Mouse (Mus musculus) gastrocnemius, adult 8-10 months (tissue): Measurements from ENCODE around the gene Krtap11-1. TPM values are rescaled to one million over a fixed set of nuclear protein-coding genes. Genes with fewer than 3 reads are reported as not detected.

Source experiments
- DNase-seq, 2 experiments: peaks; one replicate each; pipeline ENCODE4 v3.0.0; 2022; ENCODE audit warnings: low spot score in 2 of 2
- total RNA-seq, 4 experiments: library from RNA; stranded (reverse); gene quantifications; 2 replicates each; pipeline ENCODE4 v1.2.4; 2022

The Krtap11-1 gene
- not detected for total RNA-seq

DNA sequence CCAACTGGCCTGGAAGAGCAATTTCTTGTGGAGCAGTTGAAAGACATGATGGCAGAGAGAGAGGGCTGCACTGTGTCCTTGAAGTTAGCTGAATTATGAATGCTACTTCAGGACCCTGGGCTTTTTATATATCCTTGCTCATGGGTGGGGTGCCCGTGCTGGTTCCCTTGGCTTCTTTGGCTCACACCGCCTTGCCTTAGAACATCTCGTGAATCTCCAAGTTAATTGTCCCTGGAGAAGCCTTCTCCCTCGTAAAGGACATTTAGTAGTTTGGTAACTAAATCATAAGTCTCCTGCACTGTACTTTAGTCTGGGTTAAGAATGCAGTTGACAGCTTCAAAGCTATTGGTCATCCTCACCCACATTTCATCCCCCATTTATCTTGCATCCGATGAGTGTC lies at the start of gene Krtap11-1:
Gene Krtap11-1, minus strand, starts transcription at position 101 of the 400 bp plus-strand sequence.
- DNase-seq: no peak

DNA sequence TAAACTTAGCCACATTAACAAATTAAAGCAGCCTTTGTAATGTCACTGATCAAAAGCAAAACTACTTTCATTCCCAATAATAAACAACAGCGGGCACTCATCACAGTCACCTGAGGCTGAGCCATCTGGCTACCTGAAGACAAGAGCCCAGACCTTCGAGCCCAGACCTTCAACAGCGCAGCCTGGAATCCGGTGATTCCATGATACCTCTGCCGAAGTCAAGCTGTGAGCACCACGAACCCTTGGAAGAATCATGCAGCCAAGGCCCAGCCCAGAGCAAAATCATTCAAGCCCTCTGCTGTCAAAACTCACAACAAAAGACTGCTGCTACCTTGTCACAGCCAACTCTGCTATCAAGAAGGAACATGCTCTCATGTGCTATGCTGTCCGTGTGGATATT lies 47.2 kb upstream of the Krtap11-1 start:
- DNase-seq: no peak

DNA sequence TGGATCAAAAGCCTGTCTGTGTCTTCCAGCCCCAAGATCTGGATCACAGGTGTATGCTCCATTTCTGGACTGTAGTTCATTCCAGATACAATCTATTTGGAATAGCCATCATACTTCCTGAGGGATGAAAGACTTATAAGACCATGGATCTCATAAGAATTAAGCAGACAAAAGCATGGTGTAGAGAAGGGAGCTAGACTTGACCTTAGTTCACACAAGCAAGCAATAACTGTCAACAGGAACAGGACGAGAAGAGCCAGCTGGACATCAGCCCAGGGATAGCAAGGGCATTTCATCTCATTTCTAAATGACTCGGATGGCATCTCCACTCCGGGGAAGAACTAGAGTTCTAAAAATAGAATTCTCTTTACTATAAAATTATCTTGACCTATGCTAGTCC lies 46.3 kb upstream of the Krtap11-1 start:
- DNase-seq: peak; percentile 41 to 70

DNA sequence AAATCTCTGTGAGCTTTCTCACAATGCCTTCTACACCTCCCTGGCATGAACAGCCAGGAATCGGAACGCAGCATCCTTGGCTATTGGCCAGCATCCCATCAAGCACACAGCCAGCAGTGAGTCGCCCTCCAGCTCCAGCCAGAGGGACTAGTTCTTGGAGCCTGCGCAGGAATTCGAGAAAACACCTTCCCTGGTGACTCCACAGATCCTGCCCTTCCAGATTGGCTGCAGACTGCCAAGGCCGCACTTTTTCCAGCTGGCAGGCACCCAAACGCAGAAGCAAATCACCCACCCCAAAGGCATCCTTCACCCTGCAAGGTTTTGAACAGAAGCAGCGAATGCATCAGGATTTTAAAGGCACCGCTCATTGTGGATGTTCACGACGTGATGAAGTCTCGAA lies 42.7 kb upstream of the Krtap11-1 start:
- DNase-seq: no peak

DNA sequence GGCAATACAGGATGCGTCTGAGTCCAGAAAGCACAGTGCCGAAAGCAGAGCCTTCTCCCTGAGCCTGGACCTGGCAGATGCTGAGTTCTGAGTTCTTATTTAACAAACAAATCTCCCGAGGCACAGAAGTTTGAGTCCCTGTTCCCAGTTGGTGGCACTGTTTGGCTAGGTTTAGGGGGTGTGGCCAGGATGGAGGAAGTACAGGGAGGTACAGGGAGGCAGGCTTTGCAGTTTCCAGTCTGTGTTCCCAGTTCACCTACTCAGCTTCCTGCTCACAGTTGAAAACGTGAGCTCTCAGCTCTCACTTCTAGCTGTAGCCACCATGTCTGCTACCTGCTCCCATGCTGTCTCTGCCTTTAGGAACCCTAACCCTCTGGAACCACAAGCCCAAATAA lies 37.8 kb upstream of the Krtap11-1 start:
- DNase-seq: no peak

DNA sequence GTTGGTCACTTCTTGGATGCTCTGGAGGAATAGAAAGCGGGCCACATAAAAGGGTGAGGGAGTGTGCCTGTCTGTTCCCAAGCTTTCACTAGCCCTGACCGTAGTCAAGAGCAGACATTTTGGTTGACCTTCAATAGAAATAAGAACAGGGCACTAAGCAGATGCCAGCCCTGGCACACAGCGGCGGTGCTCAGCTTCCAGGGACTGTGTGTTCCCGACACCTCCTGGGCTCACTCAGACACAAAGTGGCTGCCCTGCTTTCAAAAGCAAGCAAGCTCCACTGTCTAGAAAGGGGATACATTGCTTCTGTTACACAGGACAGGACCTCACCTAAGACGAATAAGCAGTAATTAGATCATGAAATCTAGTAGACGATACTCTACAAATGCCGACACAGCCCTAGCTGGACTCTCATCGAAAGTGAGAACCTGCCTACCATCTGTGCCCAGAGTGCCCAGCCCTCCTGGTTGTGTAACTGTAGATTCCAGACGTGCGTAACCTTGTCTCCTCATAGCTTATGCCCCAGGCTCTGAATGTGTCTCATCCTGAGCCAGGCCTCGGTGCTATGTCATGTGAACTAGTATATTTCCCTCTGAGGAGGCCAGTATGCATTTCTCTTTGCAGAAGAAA lies 37.3 kb upstream of the Krtap11-1 start:
- DNase-seq: peak; percentile 72 to 73

DNA sequence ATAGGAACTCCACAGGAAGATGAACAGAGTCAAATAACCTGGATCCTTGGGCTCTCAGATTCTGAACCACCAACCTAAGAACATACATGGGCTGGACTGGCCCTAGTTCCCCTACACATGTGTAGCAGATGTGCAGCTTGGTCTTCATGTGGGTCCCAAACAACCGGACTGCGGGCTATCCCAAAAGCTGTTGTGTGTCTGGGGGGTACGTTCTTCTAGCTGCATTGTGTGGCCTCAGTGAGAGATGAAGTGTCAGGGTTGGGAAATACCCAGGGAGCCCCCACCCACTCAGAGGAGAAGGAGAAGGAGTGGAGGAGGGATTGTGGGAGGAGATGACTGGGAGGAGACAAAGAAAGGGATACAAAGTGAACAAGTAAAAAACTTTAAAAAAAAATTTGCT lies 36.0 kb upstream of the Krtap11-1 start:
- no peak for DNase-seq

DNA sequence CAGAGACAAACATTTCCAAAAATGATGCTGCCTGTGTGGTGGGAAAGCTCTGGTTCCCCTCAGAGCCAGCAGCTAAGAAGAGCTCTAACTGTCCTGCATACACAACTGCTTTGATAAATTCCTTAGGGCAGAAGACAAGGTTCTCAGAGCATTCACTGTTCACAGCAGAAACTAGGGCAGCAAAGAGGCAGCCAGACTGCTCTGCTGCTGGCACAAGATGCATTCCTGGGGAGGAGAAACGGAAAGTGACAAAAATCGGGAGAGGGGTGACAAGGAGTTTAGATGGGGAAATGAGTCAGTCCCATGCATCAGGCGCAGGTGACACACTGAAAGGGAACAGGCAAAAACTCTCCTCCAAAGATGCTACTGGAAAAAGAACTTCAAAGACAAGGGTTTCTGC lies 16.2 kb upstream of the Krtap11-1 start:
- no peak for DNase-seq

DNA sequence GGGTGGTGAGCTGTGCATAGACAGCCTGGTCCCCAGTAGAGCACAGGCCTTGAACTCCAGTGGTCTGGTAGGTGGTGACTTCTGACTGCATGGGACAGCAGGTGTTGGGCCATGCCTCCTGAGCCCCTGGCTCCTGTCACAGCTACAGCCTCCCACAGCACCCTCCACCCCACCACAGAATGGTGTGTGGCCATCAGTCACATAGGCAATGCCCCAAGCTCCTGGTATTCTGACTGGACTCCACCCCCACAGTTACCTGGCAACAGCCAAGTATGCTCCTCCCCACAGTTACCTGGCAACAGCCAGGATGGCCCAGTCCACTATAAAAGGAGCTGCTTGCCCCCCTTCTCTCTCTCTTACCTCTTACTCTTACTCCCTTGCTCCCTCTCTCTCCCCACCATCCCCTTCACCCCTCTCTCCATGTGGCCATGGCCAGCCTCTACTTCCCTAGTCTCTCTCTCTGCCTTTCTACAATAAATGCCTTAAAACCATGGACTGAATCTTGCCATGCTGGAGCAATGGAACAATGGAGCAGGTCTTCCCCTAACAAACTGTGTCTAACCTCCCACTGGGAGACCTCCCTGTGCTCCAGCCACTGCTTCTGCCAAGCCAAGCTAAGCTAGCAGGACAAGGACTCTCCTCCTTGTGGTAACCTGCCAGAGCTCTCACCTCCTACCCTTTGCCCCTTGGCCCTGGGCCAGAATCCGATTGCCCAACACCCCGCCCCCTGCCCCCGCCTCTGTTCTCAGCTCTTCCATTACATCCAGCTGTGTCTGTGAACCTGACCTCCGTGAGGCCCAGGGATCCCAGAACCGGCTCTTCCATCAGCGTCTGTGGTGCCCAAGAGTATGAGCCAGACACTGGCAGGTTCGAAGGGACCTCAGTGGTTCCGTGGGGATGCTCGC lies 14.9 kb upstream of the Krtap11-1 start:
- DNase-seq: no peak

DNA sequence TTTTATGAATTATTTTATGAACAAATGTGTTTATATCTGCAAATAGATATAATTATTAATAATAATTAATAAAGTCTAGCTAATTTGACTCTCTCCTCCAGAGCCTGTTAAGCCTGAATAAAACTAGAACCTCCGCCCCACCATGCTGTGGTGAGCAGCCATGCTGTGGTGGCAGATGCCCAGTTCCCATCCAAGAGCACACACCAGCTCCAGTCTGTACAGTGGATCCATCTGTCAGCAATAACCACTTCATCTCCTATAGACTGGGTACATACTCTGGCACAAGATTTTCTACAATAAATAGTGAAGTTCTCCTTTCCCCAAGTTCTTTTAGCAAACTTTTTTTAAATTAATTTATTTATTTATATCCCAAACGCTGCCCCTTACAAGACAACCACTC lies 10.7 kb upstream of the Krtap11-1 start:
- no peak for DNase-seq

DNA sequence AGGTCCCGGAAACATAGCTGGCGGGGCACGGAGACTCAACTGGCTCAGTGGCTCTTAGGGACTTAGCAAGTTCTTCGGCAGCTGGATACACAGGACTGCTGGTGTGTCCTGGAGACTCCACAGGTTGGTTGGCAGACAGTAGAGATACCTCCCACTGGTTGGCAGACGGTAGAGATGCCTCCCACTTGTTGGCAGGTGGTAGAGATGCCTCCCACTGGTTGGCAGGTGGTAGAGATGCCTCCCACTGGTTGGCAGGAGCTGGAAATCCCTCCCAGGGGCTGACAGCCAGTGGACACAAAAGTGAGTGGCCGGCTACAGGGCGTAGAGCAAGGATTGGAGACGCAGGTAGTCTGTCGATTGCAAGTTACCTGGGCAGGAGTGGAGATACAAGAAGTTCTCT lies 467 bp downstream of the Krtap11-1 start:
- peak in 1 of 2 experiments; percentile 15 for DNase-seq

DNA sequence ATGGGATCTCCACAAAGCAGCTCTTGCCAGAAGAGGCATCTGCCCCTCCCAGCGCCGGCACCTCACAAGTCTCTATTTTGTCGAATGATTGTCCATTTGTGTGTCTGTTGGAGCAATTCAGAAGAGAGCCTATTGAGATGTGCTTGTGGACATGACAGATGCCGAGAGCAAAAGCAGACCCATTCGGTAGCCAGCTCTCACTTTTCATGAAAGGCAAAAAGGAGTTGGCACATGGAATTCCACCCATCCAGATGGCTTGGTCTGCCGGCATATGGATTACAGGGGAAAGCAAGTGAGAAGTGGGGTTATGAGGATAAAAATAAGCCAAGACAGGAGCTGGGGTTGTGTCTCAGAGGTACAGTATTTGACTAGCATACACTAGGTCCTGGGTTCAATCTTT lies 1.8 kb downstream of the Krtap11-1 start:
- DNase-seq: no peak

DNA sequence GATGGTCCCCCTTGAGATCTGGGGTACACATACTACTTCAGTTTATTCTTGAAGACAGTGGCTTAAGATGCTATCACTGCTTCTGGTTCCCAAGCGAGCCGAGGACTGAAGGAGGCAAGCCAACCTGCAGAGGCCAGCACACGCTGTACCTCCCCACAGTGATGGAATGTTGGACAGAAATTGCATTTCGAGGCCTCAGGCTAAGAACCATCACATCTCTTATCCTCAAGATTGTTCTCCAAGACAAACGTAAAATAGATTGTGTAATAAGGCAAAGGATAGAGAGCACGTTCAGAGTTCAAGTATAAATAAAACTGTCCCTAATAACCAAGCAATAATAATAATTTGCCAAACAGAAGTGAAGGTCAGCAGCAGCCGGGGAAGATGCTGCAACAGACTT lies 2.8 kb downstream of the Krtap11-1 start:
- no peak for DNase-seq

DNA sequence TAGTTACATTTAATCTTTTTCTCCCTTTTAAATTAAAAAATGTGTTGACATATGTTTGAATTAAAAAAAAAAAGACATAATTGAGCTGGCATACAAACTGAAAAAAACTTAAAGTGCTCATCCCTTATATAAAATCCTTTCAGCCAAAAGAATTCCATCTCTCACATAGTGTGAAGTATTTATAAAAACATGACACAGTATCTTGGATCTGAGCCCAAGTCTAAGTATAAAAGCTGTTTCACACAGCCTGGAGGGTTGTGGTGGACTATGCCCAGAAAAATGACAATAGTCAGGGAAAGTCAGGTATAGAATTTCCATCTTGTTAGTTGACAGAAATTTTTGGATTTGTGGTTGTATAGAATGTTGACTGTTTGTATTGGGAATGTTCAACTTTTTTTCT lies 20.7 kb downstream of the Krtap11-1 start:
- DNase-seq: no peak

DNA sequence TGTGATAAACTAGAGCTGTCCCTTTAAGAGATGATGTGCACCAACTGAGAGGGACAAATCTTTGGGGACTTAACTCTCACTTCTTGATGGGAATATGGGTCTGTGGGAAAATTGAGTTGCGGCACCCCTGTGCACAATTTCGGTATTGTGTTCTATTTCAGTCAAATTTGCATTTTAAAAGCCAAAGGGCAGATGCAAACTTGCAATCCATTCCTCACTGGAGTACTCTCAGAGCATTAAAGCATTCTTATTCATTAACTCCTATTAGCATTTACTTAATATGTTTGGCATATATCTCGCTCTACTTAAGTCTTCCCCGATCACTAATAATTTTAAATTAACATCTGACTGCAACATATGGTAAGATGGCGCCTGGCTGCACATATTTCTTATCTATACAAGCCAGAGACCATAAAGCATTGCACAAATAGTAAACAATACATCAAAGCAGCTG lies 32.9 kb downstream of the Krtap11-1 start:
- no peak for DNase-seq

DNA sequence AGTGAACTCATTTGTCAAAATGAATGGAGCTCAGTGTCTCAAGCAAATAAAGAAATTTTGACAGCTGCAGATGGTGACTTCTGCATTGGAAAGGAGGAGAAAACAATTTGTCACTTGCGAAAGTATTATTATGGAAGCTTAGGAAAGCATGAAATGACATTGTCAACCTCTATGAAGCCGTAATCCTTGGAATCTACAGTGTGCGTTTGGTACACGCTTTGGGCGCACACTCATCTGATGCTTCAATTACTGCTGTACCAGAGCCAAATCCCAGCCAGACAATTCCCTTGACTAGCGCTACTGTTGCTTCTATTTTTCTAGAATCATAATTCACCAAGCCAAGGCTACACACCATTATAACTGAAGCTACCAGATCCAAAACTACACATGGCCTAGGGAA lies 33.6 kb downstream of the Krtap11-1 start:
- DNase-seq: no peak

DNA sequence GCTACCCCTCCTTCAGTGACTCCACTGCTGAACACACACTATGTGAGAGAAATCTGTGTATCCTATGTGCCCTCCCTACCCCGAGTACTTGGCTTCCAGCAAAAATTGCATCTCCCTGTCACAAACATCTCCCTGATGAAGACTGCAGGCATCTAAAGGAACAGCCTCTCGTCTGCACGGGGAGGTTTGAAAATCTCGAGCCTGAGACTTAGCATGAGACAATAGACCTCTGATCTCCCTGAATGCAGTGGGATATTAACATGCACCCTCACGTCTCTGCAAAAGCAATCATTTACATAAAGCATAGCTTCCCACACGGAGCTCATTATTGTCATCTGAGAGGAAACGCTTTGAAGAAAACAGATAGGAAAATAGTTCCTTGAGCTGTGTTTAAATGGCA lies 40.4 kb downstream of the Krtap11-1 start:
- no peak for DNase-seq

DNA sequence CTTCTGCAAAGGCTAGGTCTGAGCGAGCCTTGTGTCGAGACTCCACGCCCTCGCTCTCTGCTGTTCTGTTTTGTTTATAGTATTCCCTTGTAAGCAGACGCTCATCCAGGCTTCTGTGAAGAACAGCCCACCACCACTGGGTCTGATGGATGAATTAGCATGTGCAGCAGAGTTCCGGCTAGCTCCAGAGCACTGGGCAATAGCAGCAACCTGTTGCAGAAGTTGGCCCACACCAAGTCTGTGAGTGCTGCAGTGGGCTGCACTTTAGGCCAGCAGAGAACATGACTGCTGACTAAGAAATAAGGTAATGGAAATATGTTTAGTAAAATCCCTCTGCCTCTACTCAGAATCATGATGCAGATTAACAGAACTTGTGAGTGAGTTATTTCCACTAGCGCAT lies 41.1 kb downstream of the Krtap11-1 start:
- no peak for DNase-seq

DNA sequence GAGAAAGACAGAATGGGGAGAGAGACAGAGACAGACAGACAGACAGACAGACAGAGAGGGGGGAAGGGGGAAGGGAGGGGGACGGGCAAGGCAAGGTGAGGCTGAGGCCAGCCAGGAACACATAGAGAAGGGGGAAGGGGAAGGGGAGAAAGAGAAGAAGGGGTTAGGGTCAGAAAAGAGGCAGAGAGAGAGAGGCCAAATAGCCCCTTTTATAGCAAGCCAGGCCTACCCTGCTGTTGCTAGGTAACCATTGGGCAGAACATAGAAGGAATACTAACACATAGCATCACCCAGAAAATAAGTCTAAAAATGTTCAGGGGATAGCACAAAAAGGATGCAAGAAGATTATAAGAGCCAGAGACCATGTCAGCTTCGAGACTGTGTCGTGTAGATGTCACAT lies 42.6 kb downstream of the Krtap11-1 start:
- DNase-seq: no peak

DNA sequence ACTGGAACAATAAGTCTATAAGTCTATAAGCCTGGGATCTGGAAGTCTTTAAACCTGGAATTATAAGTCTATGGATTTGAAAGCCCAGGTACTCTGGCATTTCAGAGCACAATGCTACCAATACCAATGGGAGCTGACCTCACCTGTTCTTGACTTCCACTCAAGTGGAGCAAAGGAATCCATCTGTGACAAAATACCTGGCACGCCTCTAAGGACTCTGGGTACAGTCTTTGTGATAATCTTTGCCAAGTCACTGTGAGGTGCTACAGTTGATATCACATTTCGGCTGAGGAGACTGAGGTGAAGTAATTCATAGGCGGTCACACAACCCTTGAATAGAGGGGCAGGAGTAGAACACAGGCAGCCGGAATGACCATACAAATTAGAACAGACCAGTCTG lies 50.0 kb downstream of the Krtap11-1 start:
- no peak for DNase-seq

DNA sequence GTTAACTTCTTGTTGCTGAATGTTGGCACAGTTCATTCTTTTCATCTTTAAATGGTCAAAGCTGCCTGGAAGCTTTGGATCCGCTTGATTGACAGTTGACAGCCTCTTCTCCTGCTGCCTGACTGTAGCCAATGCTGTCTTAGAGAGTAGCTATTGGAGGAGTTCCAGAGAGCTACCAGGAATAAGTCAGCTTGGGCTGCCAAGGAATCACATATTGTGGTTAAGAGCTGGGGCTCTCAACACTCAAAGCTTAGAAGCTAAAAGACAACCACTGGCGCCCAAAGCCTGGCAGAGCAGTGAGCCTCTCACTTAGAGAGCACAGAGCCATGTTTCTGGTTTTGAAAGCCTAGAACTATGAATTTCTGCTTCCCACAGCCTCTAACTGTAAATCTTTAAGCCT lies 50.4 kb downstream of the Krtap11-1 start:
- DNase-seq: no peak
